Mouse (Mus musculus) megakaryocyte, embryonic 14.5 days (primary cell): ENCODE data around the gene Cops8.

Experiments
- FLI1 ChIP-seq: IDR thresholded peaks from 2 replicates; pipeline ENCODE4 v1.6.1; 2012; ENCODE audit warnings: low read length, inconsistent platforms, mixed read lengths
- GATA1 ChIP-seq: IDR thresholded peaks from 3 replicates; pipeline ENCODE4 v1.6.1; 2012; ENCODE audit warnings: mixed read lengths, low read length, inconsistent platforms, borderline replicate concordance

- TF ChIP-seq GATA1 (no peak), FLI1 (no peak)
These were observed 25.4 kb upstream of the Cops8 start for GRCm38 (mm10) chr1:90577417-90577816.
